Mouse (Mus musculus): ENCODE data around the gene Iqgap1. TPM values are rescaled to one million over a fixed set of nuclear protein-coding genes. Genes with fewer than 3 reads are reported as not detected.

Gene Iqgap1
- polyA plus RNA-seq, 1 experiment from 2014 or later, result 19.4 TPM

DNA sequence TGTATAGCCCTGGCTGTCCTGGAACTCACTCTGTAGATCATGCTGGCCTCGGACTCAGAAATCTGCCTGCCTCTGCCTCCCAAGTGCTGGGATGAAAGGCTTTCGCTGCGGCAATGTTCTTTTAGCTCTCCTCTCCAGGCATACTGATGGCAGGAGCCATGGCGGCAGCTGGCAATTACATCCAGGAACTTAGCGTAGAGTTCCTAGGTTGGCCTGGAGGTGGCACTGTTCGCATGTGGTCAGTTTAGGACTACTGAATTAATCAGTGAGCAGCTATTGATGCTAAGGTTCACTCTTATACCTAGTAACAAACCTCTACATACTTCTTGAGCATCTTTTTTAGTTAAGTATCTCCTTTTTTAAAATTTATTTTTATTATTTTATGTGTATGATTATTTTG lies 31.4 kb upstream of the Iqgap1 start:
- Histone ChIP-seq H3K4me2 (no peak overlapping the region), H3K9ac (no peak overlapping the region), H3K27me3 (replicated peaks) (no peaks in the 10 kb centered on the region), H3K4me3 (no peak overlapping the region), H3K9me3 (replicated peaks) (no peaks in the 10 kb centered on the region), H3K4me1 (peaks cover 20% of the 10 kb centered on the region), H3K36me3 (no peaks in the 10 kb centered on the region), H3K27ac (no peak overlapping the region)
- ATAC-seq, result no peak
- WGBS (ENCODE audit: insufficient replicate concordance), result 11% methylated on average over 6 of the region's 6 CpGs

DNA sequence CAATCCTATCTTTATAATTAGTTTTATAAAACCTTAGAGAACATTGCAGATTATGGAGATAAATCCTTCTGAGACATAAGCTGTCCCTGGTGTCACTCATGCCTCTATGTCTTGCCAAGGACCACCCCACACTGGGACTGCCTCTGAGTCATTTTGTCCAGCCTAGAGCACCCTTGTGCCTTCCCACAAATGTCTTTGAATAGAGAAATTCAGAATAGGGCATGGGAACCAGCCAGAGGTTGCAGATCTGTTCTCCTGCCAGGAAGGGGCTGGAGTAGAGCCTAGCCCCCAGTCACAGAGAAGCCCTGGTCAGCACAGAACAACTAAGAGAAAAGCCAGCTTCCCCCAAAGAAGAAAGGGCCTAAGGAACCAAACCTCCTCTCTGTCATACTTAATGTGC lies 29.5 kb upstream of the Iqgap1 start:
- ATAC-seq, result no peak
- H3K36me3 ChIP-seq, result no peaks in the 10 kb centered on the region
- no peak overlapping the region for H3K27ac ChIP-seq
- no peak overlapping the region for H3K9ac ChIP-seq
- no peaks in the 10 kb centered on the region for H3K9me3 ChIP-seq (replicated peaks)
- no peak overlapping the region for H3K4me3 ChIP-seq
- H3K4me1 ChIP-seq, result peaks cover 5% of the 10 kb centered on the region; the same call in 1 of the 2 replicates
- no peak overlapping the region for H3K4me2 ChIP-seq
- H3K27me3 ChIP-seq (replicated peaks), result no peaks in the 10 kb centered on the region

DNA sequence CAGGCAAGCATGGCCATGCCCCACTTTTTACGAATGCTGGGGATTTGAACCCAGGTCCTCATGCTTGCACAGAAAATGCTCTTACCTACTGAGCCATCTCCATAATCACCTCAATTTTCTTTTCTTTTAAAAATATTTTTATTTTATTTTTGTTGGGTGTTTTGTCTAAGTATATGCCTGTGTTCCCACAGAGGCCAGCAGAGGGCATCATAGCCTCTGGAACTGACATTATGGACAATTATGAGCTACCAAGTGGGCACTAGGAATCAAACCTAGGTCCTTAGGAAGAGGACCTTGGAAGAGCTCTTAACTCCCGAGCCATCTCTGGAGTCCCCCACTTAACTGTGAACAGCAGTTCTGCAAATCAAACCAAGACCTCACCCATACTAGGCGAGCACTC lies 27.4 kb upstream of the Iqgap1 start:
- H3K27me3 ChIP-seq (replicated peaks), result no peaks in the 10 kb centered on the region
- no peak overlapping the region for H3K4me2 ChIP-seq
- ATAC-seq, result no peak
- H3K4me1 ChIP-seq, result no peaks in the 10 kb centered on the region
- H3K36me3 ChIP-seq, result no peaks in the 10 kb centered on the region
- WGBS (ENCODE audit: insufficient replicate concordance), result 78% methylated on average over 3 of the region's 3 CpGs
- H3K9me3 ChIP-seq (replicated peaks), result no peaks in the 10 kb centered on the region
- no peak overlapping the region for H3K27ac ChIP-seq
- no peak overlapping the region for H3K9ac ChIP-seq
- H3K4me3 ChIP-seq, result no peak overlapping the region

GRCm38 (mm10) chr7:80850520-80850919 lies 24.7 kb upstream of the Iqgap1 start:
- ATAC-seq, result no peak
- WGBS (ENCODE audit: insufficient replicate concordance), result 67% methylated on average over 5 of the region's 5 CpGs
- no peak overlapping the region for H3K4me3 ChIP-seq
- no peak overlapping the region for H3K4me2 ChIP-seq
- no peak overlapping the region for H3K27ac ChIP-seq
- H3K4me1 ChIP-seq, result no peaks in the 10 kb centered on the region
- no peaks in the 10 kb centered on the region for H3K36me3 ChIP-seq
- H3K9me3 ChIP-seq (replicated peaks), result no peaks in the 10 kb centered on the region
- H3K9ac ChIP-seq, result no peak overlapping the region
- no peaks in the 10 kb centered on the region for H3K27me3 ChIP-seq (replicated peaks)

- ATAC-seq, result no peak
- Histone ChIP-seq H3K27ac (no peak overlapping the region), H3K9ac (no peak overlapping the region), H3K4me2 (no peak overlapping the region), H3K9me3 (replicated peaks) (no peaks in the 10 kb centered on the region), H3K36me3 (no peaks in the 10 kb centered on the region), H3K4me3 (no peak overlapping the region), H3K27me3 (replicated peaks) (no peaks in the 10 kb centered on the region), H3K4me1 (no peaks in the 10 kb centered on the region)
- 23% methylated on average over 4 of the region's 4 CpGs for WGBS (ENCODE audit: insufficient replicate concordance)
Observed at GRCm38 (mm10) chr7:80849710-80850109, 23.9 kb upstream of the Iqgap1 start.

DNA sequence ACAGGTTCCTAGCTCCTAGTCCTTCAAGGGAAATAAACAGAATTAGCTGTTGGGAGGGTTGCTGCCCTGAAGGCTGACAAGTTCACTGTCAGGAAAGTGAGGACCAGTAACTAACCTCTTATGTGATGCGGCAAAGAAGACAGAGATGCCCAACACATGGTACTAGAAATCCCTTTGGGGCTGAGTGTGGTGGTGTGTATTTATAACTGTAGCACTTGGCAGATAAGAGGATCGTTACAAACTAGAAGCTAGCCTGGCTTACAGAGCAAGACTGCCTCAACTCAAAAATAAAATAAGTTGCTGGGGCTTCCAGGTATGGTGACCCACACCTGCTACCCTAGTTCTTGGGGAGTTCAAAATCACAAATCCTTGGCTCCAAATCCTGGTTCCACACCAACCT lies 23.5 kb upstream of the Iqgap1 start:
- no peaks in the 10 kb centered on the region for H3K4me1 ChIP-seq
- no peak overlapping the region for H3K4me3 ChIP-seq
- no peaks in the 10 kb centered on the region for H3K36me3 ChIP-seq
- H3K27ac ChIP-seq, result no peak overlapping the region
- H3K9me3 ChIP-seq (replicated peaks), result no peaks in the 10 kb centered on the region
- no peak for ATAC-seq
- WGBS (ENCODE audit: insufficient replicate concordance), result 54% methylated on average over 2 of the region's 2 CpGs
- no peak overlapping the region for H3K9ac ChIP-seq
- no peak overlapping the region for H3K4me2 ChIP-seq
- no peaks in the 10 kb centered on the region for H3K27me3 ChIP-seq (replicated peaks)

DNA sequence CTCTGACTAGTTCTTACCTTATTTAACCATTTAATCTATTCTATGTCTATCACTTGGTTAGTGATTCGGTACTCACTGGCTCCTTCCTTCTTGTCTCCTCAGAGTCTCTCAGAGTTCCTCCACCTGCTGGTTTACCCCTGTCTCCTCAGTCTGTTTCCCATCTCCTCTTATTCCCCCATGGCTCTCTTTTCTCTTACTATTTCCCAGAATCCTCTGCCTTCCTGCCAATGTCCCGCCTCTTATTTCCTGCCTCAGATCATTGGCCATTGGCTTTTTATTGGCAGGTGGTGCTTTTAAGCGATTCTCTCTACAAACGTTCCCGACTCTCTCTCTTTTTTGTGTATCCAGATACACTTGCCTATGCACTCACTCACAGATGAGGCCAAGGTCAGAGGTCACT lies 20.9 kb upstream of the Iqgap1 start:
- WGBS (ENCODE audit: insufficient replicate concordance), result 59% methylated on average over 5 of the region's 5 CpGs
- H3K4me2 ChIP-seq, result no peak overlapping the region
- no peak for ATAC-seq
- H3K27me3 ChIP-seq (replicated peaks), result no peaks in the 10 kb centered on the region
- H3K4me1 ChIP-seq, result no peaks in the 10 kb centered on the region
- H3K36me3 ChIP-seq, result no peaks in the 10 kb centered on the region
- H3K9me3 ChIP-seq (replicated peaks), result no peaks in the 10 kb centered on the region
- no peak overlapping the region for H3K4me3 ChIP-seq
- no peak overlapping the region for H3K27ac ChIP-seq
- no peak overlapping the region for H3K9ac ChIP-seq

GRCm38 (mm10) chr7:80846280-80846678 lies 20.5 kb upstream of the Iqgap1 start:
- Histone ChIP-seq H3K9ac (no peak overlapping the region), H3K4me1 (no peaks in the 10 kb centered on the region), H3K27me3 (replicated peaks) (no peaks in the 10 kb centered on the region), H3K36me3 (no peaks in the 10 kb centered on the region), H3K9me3 (replicated peaks) (no peaks in the 10 kb centered on the region), H3K4me3 (no peak overlapping the region), H3K4me2 (no peak overlapping the region), H3K27ac (no peak overlapping the region)
- no peak for ATAC-seq
- whole genome bisulfite sequencing (ENCODE audit: insufficient replicate concordance), result 73% methylated on average over 10 of the region's 10 CpGs

- H3K27me3 ChIP-seq (replicated peaks), result no peaks in the 10 kb centered on the region
Observed at GRCm38 (mm10) chr7:80845621-80846279, 20.0 kb upstream of the Iqgap1 start.

DNA sequence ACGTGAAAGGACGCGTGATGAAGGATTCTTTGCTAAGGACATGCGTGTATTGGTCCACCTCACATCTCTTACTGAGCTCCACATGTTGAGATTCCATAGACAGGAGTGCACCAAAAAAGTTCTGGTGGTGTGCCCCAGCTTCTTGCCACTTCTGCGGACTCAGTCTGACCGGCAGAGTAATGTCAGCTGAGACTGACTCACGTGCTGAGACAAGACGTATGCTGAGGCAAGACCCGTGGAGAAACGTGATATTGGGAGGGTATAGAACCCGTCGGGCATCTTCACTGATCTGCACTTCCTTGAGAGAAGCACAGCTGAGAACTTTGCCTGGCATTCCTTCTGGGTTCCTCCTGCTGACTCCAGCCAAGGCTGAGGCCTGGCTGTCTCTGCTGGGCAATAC lies 18.9 kb upstream of the Iqgap1 start:
- Histone ChIP-seq H3K9ac (no peak overlapping the region), H3K9me3 (replicated peaks) (no peaks in the 10 kb centered on the region), H3K36me3 (no peaks in the 10 kb centered on the region), H3K4me1 (no peaks in the 10 kb centered on the region), H3K4me3 (no peak overlapping the region), H3K4me2 (no peak overlapping the region), H3K27me3 (replicated peaks) (no peaks in the 10 kb centered on the region), H3K27ac (no peak overlapping the region)
- 82% methylated on average over 12 of the region's 12 CpGs for WGBS (ENCODE audit: insufficient replicate concordance)
- ATAC-seq, result no peak

More at GRCm38 (mm10) chr7:80845621-80846279, 20.0 kb upstream of the Iqgap1 start:
- 61% methylated on average over 15 of the region's 15 CpGs for WGBS (ENCODE audit: insufficient replicate concordance)
- H3K9ac ChIP-seq, result no peak overlapping the region
- no peaks in the 10 kb centered on the region for H3K4me1 ChIP-seq
- H3K9me3 ChIP-seq (replicated peaks), result no peaks in the 10 kb centered on the region
- no peak overlapping the region for H3K27ac ChIP-seq
- no peak overlapping the region for H3K4me2 ChIP-seq
- ATAC-seq, result no peak
- H3K4me3 ChIP-seq, result no peak overlapping the region
- no peaks in the 10 kb centered on the region for H3K36me3 ChIP-seq

GRCm38 (mm10) chr7:80843910-80844640 lies 18.3 kb upstream of the Iqgap1 start:
- WGBS (ENCODE audit: insufficient replicate concordance), result 81% methylated on average over 8 of the region's 8 CpGs
- H3K9ac ChIP-seq, result no peak overlapping the region

DNA sequence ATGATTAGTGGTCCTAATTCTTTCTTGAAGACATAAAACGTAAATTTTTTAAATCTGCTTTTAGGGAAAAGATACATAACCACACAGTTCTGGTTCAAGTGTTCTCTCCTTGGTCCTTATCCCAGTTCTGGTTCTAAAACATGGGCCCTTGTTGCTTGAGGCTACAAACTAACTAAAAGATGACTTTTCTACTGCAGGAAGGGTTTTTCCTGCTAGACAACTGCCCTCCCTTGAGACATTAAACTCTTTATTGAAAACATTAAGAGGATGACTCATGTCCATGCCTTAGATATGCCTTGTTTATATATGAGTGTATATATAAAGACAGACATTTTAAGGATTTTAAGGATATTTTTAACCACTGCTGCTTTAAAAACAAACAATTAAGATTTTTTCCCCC lies 17.4 kb upstream of the Iqgap1 start:
- Histone ChIP-seq H3K27me3 (replicated peaks) (0 out of 2 replicates have a peak, but pooled peaks cover 2% of the 10 kb centered on the region), H3K4me1 (no peaks in the 10 kb centered on the region), H3K36me3 (no peaks in the 10 kb centered on the region), H3K4me3 (no peak overlapping the region), H3K9me3 (replicated peaks) (no peaks in the 10 kb centered on the region), H3K4me2 (no peak overlapping the region), H3K27ac (no peak overlapping the region), H3K9ac (no peak overlapping the region)
- 75% methylated on average over 1 of the region's 1 CpGs for WGBS (ENCODE audit: insufficient replicate concordance)
- no peak for ATAC-seq

More at GRCm38 (mm10) chr7:80843910-80844640, 18.3 kb upstream of the Iqgap1 start:
- Histone ChIP-seq H3K36me3 (no peaks in the 10 kb centered on the region), H3K9me3 (replicated peaks) (no peaks in the 10 kb centered on the region), H3K4me2 (no peak overlapping the region), H3K4me1 (no peaks in the 10 kb centered on the region), H3K27ac (no peak overlapping the region), H3K27me3 (replicated peaks) (no peaks in the 10 kb centered on the region), H3K4me3 (no peak overlapping the region)
- no peak for ATAC-seq
